Mouse (Mus musculus): ENCODE measurements around the gene Hat1.
"Not testable (repeated sequence)": the region's sequence is repeated elsewhere in the genome, so short reads cannot be mapped to it uniquely, and the experiment has no call there.

The Hat1 gene

GRCm38 (mm10) chr2:71388951-71389763, at the start of gene Hat1:
Gene Hat1, plus strand, starts transcription at chr2:71388958.
- in situ Hi-C loops (cut with MseI, MboI), result no loop called here

GRCm38 (mm10) chr2:71340126-71340525, 48.6 kb upstream of the Hat1 start:
- in situ Hi-C loops (cut with MseI, MboI), result no loop called here

DNA sequence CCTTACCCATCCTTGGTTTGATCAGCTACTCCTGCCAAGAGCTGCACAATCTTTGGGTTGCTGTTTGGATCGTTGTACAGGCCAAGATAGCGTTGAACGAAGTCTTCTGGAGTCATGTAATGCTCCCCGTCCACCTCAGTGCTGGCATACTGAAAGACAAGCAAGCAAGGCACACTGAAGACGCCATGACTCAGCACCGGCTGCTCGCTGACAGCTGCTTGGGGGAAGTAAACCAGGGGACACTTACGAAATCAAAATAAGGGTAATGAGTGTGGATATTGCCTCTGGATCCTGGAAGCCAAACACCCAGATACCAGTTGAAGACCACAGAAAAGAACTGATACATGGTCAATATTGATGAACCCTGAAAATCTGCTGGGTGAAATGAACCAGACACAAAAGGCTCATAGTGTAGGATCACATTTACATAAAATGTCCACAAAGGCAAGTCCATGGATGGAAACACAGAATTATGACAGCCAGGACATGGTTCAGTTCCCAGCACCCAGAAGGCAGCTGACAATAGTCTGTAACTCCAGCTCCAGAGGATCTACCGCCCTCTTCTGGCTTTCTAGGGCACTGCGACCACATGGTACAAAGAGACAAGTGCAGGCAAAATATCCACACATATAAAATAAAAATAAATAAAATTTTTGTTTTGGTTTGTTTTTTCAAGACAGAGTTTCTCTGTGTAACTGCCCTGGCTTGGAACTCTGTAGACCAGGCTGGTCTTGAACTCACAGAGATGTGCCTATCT, 44.7 kb upstream of the Hat1 start:
- in situ Hi-C loops (cut with MseI, MboI), result no loop called here

DNA sequence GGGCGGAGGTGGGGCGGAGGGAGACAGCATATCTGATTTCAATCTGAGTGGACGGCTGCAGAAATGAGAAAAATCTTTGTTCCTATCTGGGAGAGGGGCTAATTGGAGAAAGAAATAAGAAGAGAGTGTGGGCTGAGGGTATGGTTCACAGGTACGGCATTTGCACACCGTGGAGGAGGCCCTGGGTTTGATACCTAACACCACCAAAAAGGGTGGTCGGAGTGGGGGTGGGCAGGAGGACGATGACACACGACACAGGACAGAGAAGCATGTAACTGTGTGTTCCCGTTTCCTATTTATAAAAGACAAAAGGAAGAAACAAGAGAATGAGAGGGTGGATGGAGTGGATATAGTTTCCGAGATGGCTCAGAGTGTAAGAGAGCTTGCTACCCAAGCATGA, 41.6 kb upstream of the Hat1 start:
- in situ Hi-C loops (cut with MseI, MboI), result no loop called here

- in situ Hi-C loops (cut with MseI, MboI), result no loop called here
Observed at GRCm38 (mm10) chr2:71347732-71348490, 40.8 kb upstream of the Hat1 start.

- in situ Hi-C loops (cut with MseI, MboI), result no loop called here
Observed at GRCm38 (mm10) chr2:71349511-71349910, 39.2 kb upstream of the Hat1 start.

GRCm38 (mm10) chr2:71350181-71350580, 38.6 kb upstream of the Hat1 start:
- in situ Hi-C loops (cut with MseI, MboI), result no loop called here

DNA sequence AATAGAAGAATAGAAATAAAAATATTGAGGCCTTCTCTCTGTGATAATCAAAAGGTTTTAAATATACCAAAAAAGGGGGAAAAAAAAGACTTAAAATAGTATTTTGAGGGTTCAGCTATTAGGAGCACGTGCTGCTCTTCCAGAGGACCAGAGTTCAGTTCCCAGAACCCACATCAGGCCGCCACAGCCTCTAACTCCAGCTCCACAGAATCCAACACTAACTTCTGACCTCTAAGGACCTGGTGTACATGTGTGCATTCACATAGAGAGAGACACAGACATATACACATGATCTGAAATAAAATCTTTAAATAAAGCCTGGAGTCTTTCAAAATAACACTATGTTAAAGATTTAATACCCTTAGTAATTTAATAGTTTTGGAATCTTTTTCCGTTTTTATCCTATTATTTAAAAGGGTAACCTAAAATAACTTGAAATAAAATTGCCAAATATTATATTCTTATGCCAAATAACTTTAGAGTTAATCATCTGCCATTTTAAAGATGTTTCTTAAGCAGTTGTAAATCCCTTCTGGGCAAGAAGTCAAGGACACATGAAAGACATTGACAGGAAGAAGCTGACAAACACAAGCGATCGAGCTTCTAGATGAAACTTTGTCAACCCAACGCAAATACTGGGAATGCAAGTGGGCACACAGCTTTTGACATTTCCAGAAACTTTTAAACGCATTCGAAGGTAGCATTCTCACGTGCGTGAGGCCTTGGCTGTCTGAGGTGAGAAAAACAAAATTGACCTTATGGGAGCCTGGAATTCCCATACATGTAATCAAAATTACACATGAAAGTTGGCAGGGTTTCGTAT, 37.6 kb upstream of the Hat1 start:
- in situ Hi-C loops (cut with MseI, MboI), result no loop called here

DNA sequence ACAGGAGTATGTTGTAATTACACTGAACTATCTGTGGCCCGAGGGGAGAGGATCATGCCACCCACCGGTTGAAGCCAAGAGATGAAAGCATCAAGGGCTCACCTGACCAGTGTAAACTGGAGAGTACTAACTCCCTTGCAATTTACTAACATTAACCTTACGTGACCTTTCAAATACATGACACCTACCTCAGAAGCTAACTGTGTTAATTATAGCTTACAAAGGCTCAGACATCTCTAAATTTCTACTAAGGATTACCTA, 37.1 kb upstream of the Hat1 start:
- in situ Hi-C loops (cut with MseI, MboI), result no loop called here

- in situ Hi-C loops (cut with MseI, MboI), result no loop called here
Observed at GRCm38 (mm10) chr2:71353306-71354054, 35.3 kb upstream of the Hat1 start.

- in situ Hi-C loops (cut with MseI, MboI), result no loop called here
Observed at GRCm38 (mm10) chr2:71354055-71354425, 34.7 kb upstream of the Hat1 start.

DNA sequence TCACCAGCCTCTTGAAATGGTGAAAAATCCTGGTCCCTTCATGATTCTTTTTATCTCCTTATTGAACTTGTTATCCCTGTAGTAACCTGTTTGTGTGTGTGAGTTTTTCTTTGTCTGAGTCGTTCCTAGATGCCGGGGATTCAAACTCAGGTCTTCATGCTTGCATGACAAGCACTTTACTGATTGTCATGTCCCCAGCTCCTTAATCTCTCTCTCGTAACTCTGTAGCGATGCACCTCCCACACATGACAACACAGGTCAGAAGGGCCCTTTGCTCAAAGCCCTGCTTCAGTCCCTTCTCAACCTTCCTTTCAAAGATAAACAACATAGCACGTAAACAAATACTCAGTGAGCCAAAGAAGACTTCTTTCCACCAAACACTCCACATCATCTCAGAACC, 30.4 kb upstream of the Hat1 start:
- in situ Hi-C loops (cut with MseI, MboI), result no loop called here

DNA sequence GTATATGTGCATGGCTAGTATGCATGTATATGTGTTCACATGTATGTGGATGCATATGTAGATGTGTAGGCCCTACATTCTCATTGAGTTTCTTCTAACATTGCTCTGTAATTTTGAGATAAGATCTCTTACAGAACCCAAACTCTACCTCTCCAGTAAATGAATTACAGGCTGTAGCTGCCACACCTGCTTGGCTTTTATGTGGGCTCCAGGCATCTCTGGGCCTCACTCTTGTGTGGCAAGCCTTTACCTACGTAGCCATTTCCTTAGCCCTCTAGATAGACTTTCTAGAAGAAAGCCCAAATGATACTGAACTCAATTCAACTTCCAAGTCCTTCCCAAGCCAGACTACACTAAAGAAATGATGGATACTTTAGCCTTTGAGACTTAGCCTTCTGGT, 28.6 kb upstream of the Hat1 start:
- in situ Hi-C loops (cut with MseI, MboI), result no loop called here

DNA sequence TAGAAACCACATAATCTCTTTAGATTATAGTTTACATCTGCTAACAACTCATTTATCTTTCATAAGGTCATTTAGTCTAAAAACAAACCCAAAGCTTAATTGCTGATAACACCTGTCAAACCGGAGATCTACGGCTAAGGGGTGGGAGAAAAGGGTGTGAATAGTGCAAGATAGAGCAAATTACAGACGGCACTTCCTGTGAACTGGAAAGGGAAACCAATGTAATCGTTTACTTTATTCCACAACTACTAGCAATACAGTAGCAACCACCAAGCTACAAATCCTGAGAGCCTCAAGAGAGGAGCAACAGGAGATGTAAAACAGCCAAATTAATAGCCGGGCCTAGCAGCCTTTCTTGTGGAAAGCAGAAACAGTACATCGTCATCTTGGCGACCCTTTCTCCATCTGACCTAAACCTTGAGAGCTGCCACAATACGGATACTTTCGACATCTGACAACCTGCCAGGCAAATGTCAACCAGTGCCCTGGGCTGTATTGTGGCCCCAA, 22.1 kb upstream of the Hat1 start:
- in situ Hi-C loops (cut with MseI, MboI), result no loop called here

DNA sequence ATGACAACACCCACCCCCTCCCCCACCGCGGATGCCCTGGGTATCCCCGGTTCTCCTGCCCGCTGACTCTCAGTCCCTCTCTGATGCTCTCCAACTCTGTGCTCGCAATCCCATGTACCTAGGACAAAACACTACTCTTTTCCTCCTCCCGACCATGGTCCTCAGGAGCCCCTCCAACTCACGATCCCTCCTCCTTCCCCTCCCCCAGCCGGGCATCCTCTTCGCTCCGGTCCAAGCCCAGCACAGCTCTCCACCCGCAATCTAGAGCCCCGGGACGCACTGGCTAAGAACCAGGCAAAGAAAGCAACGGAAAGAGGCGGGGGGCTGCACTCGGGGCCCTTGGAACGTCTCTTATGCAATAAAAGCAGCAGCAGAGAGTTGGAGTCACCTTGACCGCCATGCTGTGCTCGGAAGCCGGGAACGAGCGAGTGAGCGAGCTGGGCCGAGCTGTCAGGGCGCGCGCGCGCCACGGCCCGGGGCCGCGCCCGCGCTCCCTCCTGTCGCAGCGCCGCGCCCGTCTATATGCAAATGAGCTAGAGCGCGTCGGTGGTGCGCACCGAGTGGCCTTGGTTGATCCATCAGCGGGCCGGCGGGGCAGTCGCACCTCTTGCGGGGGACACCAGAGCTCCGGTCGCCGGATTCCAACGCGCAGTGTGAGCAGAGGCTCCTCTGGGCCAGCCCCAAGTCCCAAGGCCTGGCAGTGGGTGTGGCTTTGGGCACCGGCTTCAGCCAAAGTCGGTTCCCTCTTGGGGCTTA, 21.5 kb upstream of the Hat1 start, which contains the start of gene Slc25a12:
Slc25a12 (minus strand) TSS at position 625 of the 756 bp plus-strand sequence.
- in situ Hi-C loops (cut with MseI, MboI), result no loop called here

- in situ Hi-C loops (cut with MseI, MboI), result no loop called here
Observed at GRCm38 (mm10) chr2:71368086-71368485, 20.7 kb upstream of the Hat1 start.

GRCm38 (mm10) chr2:71371790-71372189, 17.0 kb upstream of the Hat1 start:
- in situ Hi-C loops (cut with MseI, MboI), result no loop called here

- in situ Hi-C loops (cut with MseI, MboI), result not testable (repeated sequence)
Observed at GRCm38 (mm10) chr2:71372261-71372660, 16.5 kb upstream of the Hat1 start.

GRCm38 (mm10) chr2:71374275-71375155, 14.2 kb upstream of the Hat1 start:
- in situ Hi-C loops (cut with MseI, MboI), result no loop called here
